Mouse (Mus musculus) embryonic facial prominence, embryonic 10.5 days (tissue): ENCODE results near the gene Hypm. TPM values are rescaled to one million over a fixed set of nuclear protein-coding genes. Genes with fewer than 3 reads are reported as not detected.

Source experiments
- DNase-seq: peaks from one replicate; pipeline ENCODE4 v3.0.0-alpha.2; 2017; ENCODE audit warnings: low spot score
- H3K27ac ChIP-seq: fragments of 300-500 bp; sonication (generic); replicated peaks from 2 replicates; pipeline ENCODE4 v1.5.1; 2016; ENCODE audit warnings: mild to moderate bottlenecking
- H3K27me3 ChIP-seq: fragments of 300-500 bp; sonication (generic); replicated peaks from 2 replicates; pipeline ENCODE4 v1.6.1; 2016; ENCODE audit warnings: low read depth, mild to moderate bottlenecking; ENCODE audit not compliant: poor library complexity, severe bottlenecking
- H3K36me3 ChIP-seq: fragments of 300-500 bp; sonication (generic); replicated peaks from 2 replicates; pipeline ENCODE4 v1.6.1; 2016; ENCODE audit warnings: mild to moderate bottlenecking, moderate library complexity
- H3K4me1 ChIP-seq: fragments of 300-500 bp; sonication (generic); 2 replicates; pipeline ENCODE4 v1.6.1; 2016
- H3K4me3 ChIP-seq: fragments of 300-500 bp; sonication (generic); 2 replicates; pipeline ENCODE4 v1.5.1; 2016; ENCODE audit warnings: mild to moderate bottlenecking, moderate library complexity
- H3K9me3 ChIP-seq: fragments of 300-500 bp; sonication (generic); 2 replicates; pipeline ENCODE4 v1.6.1; 2016; ENCODE audit warnings: mild to moderate bottlenecking
- WGBS: fragments of 180-500 bp; shearing (Covaris S2); methylation state at CpG from one replicate; pipeline ENCODE4 v1.1.7; 2016; 5-methylcytosine and 5-hydroxymethylcytosine counted together
- polyA plus RNA-seq: library from polyadenylated mRNA; unstranded; fragments of >200 nt; fragmentation: Nextera tagmentation; extraction: Ambion mirVana; gene quantifications from 2 replicates; pipeline ENCODE4 v1.2.1, GENCODE M21; 2016

The Hypm gene
- not detected in 2 replicates for polyA plus RNA-seq

- Histone ChIP-seq H3K27ac (no peak within 1 kb of the TSS), H3K36me3 (no peaks in the 10 kb centered on the region), H3K4me3 (no peak within 1 kb of the TSS), H3K4me1 (no peaks in the 10 kb centered on the region), H3K27me3 (no peaks in the 10 kb centered on the region), H3K9me3 (no peaks in the 10 kb centered on the region)
- WGBS: 84% methylated on average over 3 of the region's 3 CpGs
- DNase-seq: no peak
Measured at GRCm38 (mm10) chrX:9846628-9847027, at the start of gene Hypm. TSS of gene Hypm (plus strand) at chrX:9846928.

GRCm38 (mm10) chrX:9810101-9810500, 36.6 kb upstream of the Hypm start:
- no peak overlapping the region for H3K4me3 ChIP-seq
- H3K4me1 ChIP-seq: no peaks in the 10 kb centered on the region
- no peak for DNase-seq
- WGBS: 83% methylated on average over 1 of the region's 1 CpGs
- no peak overlapping the region for H3K27ac ChIP-seq
- no peaks in the 10 kb centered on the region for H3K36me3 ChIP-seq
- H3K9me3 ChIP-seq: no peaks in the 10 kb centered on the region
- H3K27me3 ChIP-seq: no peaks in the 10 kb centered on the region

DNA sequence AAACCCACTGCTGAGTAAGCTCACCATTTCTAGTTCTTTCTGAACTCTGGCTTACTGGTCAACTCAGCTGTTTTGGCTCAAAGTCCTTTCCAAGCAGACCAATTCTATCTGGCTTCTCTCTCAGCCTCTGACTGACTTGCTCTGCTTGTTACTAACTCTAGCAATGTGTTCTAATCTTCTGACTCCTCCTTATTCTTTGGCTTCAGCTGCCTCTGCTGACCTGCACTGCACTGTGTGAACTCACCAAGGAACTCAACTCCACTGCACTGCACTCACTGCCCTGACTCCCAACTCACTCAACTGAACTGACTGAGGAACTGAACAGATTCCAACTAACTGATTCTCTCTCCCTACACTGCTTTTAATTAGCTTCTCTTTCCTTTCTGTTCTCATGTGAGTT, 34.3 kb upstream of the Hypm start:
- no peaks in the 10 kb centered on the region for H3K9me3 ChIP-seq
- no peaks in the 10 kb centered on the region for H3K36me3 ChIP-seq
- H3K4me3 ChIP-seq: no peak overlapping the region
- DNase-seq: no peak
- H3K27ac ChIP-seq: no peak overlapping the region
- no peaks in the 10 kb centered on the region for H3K4me1 ChIP-seq
- no peaks in the 10 kb centered on the region for H3K27me3 ChIP-seq

GRCm38 (mm10) chrX:9834779-9835178, 11.9 kb upstream of the Hypm start:
- Histone ChIP-seq H3K4me1 (no peaks in the 10 kb centered on the region), H3K27me3 (no peaks in the 10 kb centered on the region), H3K36me3 (no peaks in the 10 kb centered on the region), H3K9me3 (no peaks in the 10 kb centered on the region), H3K4me3 (no peak overlapping the region), H3K27ac (no peak overlapping the region)
- WGBS: 69% methylated on average over 2 of the region's 2 CpGs
- DNase-seq: no peak

DNA sequence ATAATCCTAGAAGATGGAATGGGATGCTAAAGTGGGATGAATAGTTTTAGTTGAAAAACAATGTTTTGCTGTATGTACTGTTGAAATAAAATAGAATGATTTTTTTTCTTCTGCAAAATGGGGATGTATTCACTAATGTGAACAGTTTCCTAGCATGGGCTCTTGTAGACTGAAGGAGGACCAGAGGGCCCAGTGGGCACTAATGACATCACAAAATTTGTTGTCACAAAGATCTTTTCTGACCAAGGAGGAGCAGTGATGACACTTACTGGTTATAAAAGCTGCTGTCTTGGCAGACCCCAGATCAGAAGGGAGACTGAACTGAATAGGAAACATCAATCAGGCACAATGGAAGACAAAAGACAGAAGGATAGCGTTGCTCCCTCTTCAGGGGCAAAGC, 2.7 kb downstream of the Hypm start, which contains the start of gene H2al3:
TSS of gene H2al3 (plus strand) at position 301 of the 400 bp plus-strand sequence.
- no peak for DNase-seq
- Histone ChIP-seq H3K36me3 (no peaks in the 10 kb centered on the region), H3K4me3 (no peak within 1 kb of the TSS), H3K27ac (no peak within 1 kb of the TSS), H3K4me1 (no peaks in the 10 kb centered on the region), H3K9me3 (no peaks in the 10 kb centered on the region), H3K27me3 (no peaks in the 10 kb centered on the region)
- WGBS: 46% methylated on average over 1 of the region's 1 CpGs

DNA sequence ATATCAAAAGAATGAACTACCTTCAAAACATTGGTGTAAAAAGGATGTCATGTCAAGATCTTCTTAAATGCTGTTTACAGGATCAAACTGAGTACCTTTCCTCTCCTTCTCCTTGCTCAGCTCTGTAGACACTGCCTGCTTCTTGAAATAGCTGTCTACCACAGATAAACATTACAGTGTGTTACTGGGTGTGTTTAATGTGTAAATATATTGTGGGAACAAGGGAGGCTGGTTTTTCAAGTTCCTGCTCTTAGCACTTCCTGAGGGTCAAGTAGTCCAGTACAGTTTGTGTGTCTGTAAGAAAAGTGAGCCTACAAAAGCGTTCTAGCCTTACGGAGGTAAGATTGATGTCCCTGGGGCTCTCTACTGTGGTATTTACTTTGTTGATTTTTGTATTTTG, 15.1 kb downstream of the Hypm start:
- no peak overlapping the region for H3K27ac ChIP-seq
- H3K36me3 ChIP-seq: no peaks in the 10 kb centered on the region
- no peaks in the 10 kb centered on the region for H3K4me1 ChIP-seq
- WGBS: 86% methylated on average over 2 of the region's 2 CpGs
- no peak overlapping the region for H3K4me3 ChIP-seq
- no peaks in the 10 kb centered on the region for H3K27me3 ChIP-seq
- no peak for DNase-seq
- H3K9me3 ChIP-seq: no peaks in the 10 kb centered on the region

GRCm38 (mm10) chrX:9875519-9875918, 28.8 kb downstream of the Hypm start:
- WGBS: 91% methylated on average over 2 of the region's 2 CpGs
- H3K9me3 ChIP-seq: no peaks in the 10 kb centered on the region
- H3K27ac ChIP-seq: no peak overlapping the region
- no peak overlapping the region for H3K4me3 ChIP-seq
- no peaks in the 10 kb centered on the region for H3K4me1 ChIP-seq
- no peaks in the 10 kb centered on the region for H3K36me3 ChIP-seq
- no peak for DNase-seq
- no peaks in the 10 kb centered on the region for H3K27me3 ChIP-seq

DNA sequence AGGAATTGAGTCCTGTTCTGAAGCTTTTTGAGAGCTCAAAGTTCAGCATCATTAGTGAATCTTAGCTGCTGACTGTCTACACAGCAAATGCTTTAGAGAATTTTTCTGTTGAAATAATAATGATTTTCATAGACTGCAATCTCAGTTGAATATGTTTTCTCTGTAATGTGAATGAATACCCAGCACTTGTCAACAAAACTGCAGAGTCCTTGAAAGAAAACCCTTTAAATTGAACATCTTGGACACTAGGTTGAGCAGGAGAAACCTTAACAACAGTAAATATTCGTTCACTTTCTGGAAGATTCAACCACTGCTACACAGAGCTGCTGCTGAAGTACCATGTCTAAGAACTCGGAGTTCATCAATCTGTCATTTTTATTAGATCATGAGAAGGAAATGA, 38.6 kb downstream of the Hypm start, which contains the start of gene Sytl5:
TSS of gene Sytl5 (plus strand) at position 301 of the 400 bp plus-strand sequence.
- Histone ChIP-seq H3K27me3 (no peaks in the 10 kb centered on the region), H3K27ac (no peak within 1 kb of the TSS), H3K4me1 (no peaks in the 10 kb centered on the region), H3K9me3 (no peaks in the 10 kb centered on the region), H3K36me3 (no peaks in the 10 kb centered on the region), H3K4me3 (no peak within 1 kb of the TSS)
- WGBS: 71% methylated on average over 2 of the region's 2 CpGs
- no peak for DNase-seq

Other genes starting within 250 kb of the Hypm start
- 13.2 and 17.5 TPM in 2 replicates for gene Dynlt3, start 183.9 kb upstream of the Hypm start, polyA plus RNA-seq
- gene H2al3, start 2.8 kb downstream of the Hypm start, polyA plus RNA-seq: not detected in 2 replicates
- gene Sytl5, start 38.7 kb downstream of the Hypm start, polyA plus RNA-seq: 0.34 and 0.35 TPM in 2 replicates